Mouse (Mus musculus): ENCODE data around the gene Acss2.

DNA sequence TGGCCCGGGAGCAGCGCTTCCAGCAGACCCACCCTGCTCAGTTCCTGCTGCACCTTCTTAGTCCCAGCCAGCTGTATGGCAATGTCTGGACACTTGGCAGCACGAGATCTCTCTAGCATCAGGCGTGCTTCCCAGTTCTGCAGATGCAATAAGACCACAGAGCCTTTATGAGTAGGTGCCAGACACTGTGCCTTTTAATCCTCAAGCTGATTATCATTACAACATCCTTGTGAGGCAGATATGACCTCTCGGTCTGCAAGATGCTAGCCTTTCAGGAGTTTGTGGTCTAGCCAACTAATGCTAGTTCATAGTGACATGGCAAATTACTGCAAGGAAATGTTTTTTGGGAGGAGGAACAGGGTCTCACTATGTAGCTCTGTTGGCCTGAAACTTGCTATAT is 50.0 kb downstream of the Acss2 start:
- TF ChIP-seq CTCF (IDR thresholded peaks at IDR 0.05; ENCODE audit: borderline replicate concordance, insufficient read depth, low read depth, low read length): no peak
- TF ChIP-seq POLR2A (IDR thresholded peaks at IDR 0.05; ENCODE audit: borderline replicate concordance, insufficient read depth, low read length): no peak

Data from cerebellum, adult 2 months (tissue).